Mouse (Mus musculus) stomach, embryonic 14.5 days (tissue): ENCODE measurements around the gene Cep295. TPM values are rescaled to one million over a fixed set of nuclear protein-coding genes. Genes with fewer than 3 reads are reported as not detected.

ENCODE experiments used
- ATAC-seq: fragments of 200-750 bp; cut with Nextera tagmentation; 2 replicates; pipeline ENCODE4 v1.8.0; 2017; ENCODE audit warnings: low read depth, moderate TSS enrichment; ENCODE audit not compliant: insufficient number of reproducible peaks, insufficient read depth, low FRiP score
- H3K27ac ChIP-seq: fragments of 300-500 bp; sonication (generic); 2 replicates; pipeline ENCODE4 v1.5.1; 2014; ENCODE audit warnings: mild to moderate bottlenecking, low read length, moderate library complexity, mixed read lengths
- H3K27me3 ChIP-seq: fragments of 300-500 bp; sonication (generic); 2 replicates; pipeline ENCODE4 v1.6.1; 2014; ENCODE audit warnings: low read length, control low read depth, mixed read lengths; ENCODE audit not compliant: control insufficient read depth, insufficient read depth
- H3K36me3 ChIP-seq: fragments of 300-500 bp; sonication (generic); 2 replicates; pipeline ENCODE4 v1.6.1; 2014; ENCODE audit warnings: mild to moderate bottlenecking, control low read depth, low read length, moderate library complexity, mixed read lengths; ENCODE audit not compliant: control insufficient read depth, insufficient read depth
- H3K4me1 ChIP-seq: fragments of 300-500 bp; sonication (generic); 2 replicates; pipeline ENCODE4 v1.6.1; 2014; ENCODE audit warnings: low read length, control low read depth, mixed read lengths; ENCODE audit not compliant: control insufficient read depth, insufficient read depth
- H3K4me2 ChIP-seq: fragments of 300-500 bp; sonication (generic); replicated peaks from 2 replicates; pipeline ENCODE4 v1.6.1; 2014; ENCODE audit warnings: low read depth, low read length, control low read depth
- H3K4me3 ChIP-seq: fragments of 300-500 bp; sonication (generic); 2 replicates; pipeline ENCODE4 v1.5.1; 2014; ENCODE audit warnings: low read depth, low read length, control low read depth
- H3K9ac ChIP-seq: fragments of 300-500 bp; sonication (generic); replicated peaks from 2 replicates; pipeline ENCODE4 v1.6.1; 2014; ENCODE audit warnings: low read depth, mild to moderate bottlenecking, control low read depth, low read length, moderate library complexity, mixed read lengths
- H3K9me3 ChIP-seq: fragments of 300-500 bp; sonication (generic); 2 replicates; pipeline ENCODE4 v1.6.1; 2016; ENCODE audit warnings: low read depth, low read length, control low read depth; ENCODE audit not compliant: control insufficient read depth
- WGBS: fragments of 180-500 bp; shearing (Covaris S2); extraction: QIAGEN DNeasy Blood & Tissue Kit; methylation state at CpG from one replicate; pipeline ENCODE4 v1.1.7; 2014; 5-methylcytosine and 5-hydroxymethylcytosine counted together
- polyA plus RNA-seq: library from polyadenylated mRNA; unstranded; fragments of >200 nt; fragmentation: Nextera tagmentation; extraction: Ambion mirVana; gene quantifications from 2 replicates; pipeline ENCODE4 v1.2.1, GENCODE M21; 2014

Gene Cep295
- 25.6 and 26.6 TPM in 2 replicates for polyA plus RNA-seq

DNA sequence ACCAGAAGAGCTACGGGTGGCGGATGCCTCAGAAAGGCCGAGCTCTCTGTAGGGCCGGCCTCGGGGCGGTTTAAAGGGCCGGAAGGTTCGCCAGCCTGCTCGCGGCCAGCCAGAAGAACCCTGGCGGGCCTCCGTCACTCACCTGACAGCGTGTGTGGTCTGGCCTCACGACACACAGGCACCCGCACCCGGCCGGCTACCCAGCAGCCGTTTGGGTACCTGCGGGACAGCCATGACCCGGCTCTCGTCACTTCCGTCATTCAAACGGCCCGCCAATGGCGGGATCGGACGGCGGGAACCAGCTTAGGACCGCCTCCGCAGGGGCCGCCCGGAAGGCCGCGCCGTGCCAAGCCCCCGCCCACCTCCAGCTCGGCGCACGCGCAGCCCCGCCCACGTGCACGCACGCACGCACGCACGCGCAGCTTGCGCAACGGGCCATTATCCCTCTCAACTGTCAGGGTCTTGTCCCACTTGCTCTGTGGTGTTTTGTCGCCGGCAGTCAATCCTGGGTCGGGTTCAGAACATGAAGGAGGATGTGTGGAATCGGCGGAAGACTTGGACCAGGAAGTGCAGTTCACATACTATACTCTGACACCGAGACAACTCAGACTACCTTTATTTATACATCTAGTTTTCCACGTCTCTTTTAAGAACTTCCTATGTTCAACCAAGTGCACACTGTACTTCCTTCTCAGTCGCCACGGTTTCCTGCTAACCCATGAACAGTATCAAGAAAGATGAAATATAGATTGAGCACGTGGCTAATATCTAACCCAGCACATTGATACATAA, at the start of gene Cep295:
Gene Cep295, minus strand, starts transcription at position 305 of the 792 bp plus-strand sequence.
- Histone ChIP-seq H3K27me3 (no peaks in the 10 kb centered on the region), H3K36me3 (no peaks in the 10 kb centered on the region), H3K4me2 (peak within 1 kb of the TSS; percentile 53), H3K4me3 (peak within 1 kb of the TSS; percentile 69), H3K9ac (peak within 1 kb of the TSS; percentile 41), H3K9me3 (no peaks in the 10 kb centered on the region), H3K4me1 (0 out of 2 replicates have a peak, but pooled peaks cover 9% of the 10 kb centered on the region), H3K27ac (peak within 1 kb of the TSS; percentile 70; the same call in 1 of the 2 replicates)
- WGBS: 2% methylated on average over 58 of the region's 60 CpGs
- peak; percentile 99 for ATAC-seq

- H3K9ac ChIP-seq: no peak overlapping the region
- H3K27ac ChIP-seq: no peak overlapping the region
- no peak for ATAC-seq
- no peak overlapping the region for H3K4me2 ChIP-seq
- no peaks in the 10 kb centered on the region for H3K27me3 ChIP-seq
- no peaks in the 10 kb centered on the region for H3K9me3 ChIP-seq
- no peaks in the 10 kb centered on the region for H3K36me3 ChIP-seq
- no peak overlapping the region for H3K4me3 ChIP-seq
- no peaks in the 10 kb centered on the region for H3K4me1 ChIP-seq
- WGBS: 60% methylated on average over 4 of the region's 4 CpGs
Observed at GRCm38 (mm10) chr9:15397591-15397990, 40.0 kb upstream of the Cep295 start.

DNA sequence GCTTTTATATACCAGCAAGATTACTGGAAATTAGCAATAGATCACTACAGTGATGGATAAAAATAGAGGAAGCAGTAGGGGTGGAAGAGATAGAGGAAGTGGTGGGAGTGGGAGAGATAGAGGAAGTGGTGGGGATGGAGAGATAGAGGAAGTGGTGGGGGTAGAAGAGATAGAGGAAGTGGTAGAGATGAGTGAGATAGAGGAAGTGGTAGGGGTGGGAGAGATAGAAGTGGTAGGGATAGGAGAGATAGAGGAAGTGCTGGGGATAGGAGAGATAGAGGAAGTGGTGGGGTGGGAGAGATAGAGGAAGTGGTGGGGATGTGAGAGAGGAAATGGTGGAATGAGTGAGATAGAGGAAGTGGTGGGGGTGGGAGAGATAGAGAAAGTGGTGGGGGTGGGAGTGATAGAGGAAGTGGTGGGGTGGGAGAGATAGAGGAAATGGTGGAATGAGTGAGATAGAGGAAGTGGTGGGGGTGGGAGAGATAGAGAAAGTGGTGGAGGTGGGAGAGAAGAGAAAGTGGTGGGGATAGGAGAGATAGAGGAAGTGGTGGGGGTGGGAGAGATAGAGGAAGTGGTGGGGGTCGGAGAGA, 37.9 kb upstream of the Cep295 start:
- no peaks in the 10 kb centered on the region for H3K36me3 ChIP-seq
- WGBS: 87% methylated on average over 1 of the region's 1 CpGs
- H3K4me2 ChIP-seq: no peak overlapping the region
- H3K9me3 ChIP-seq: no peaks in the 10 kb centered on the region
- H3K27ac ChIP-seq: no peak overlapping the region
- no peak overlapping the region for H3K4me3 ChIP-seq
- no peak overlapping the region for H3K9ac ChIP-seq
- ATAC-seq: no peak
- no peaks in the 10 kb centered on the region for H3K27me3 ChIP-seq
- H3K4me1 ChIP-seq: no peaks in the 10 kb centered on the region

DNA sequence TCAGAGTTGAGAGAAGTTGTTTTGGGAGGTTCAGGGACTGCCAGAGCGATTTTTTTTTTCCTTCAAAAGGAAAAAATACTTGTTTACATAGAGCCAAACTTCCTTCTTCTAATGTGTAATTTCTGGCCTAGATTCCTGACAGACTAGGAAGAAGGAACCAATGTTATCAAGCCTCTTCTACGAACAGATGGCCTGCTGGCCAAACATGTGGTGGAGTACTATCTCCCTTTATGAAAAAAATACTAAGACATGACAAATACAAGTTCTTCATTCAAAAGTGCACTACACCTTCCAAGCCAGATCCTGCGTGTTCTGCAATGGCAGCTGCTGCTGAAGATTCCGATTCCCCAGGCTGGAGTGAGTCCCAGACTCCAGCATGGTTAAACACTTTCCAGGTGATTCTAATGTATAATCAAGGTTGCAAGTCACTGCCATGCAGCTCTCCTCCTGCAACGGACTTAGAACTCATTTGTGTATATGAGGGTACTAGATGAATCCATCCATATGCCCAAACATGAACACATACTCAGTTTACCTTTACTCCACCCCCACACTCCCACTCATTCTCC, 29.6 kb upstream of the Cep295 start:
- no peaks in the 10 kb centered on the region for H3K36me3 ChIP-seq
- 73% methylated on average over 5 of the region's 5 CpGs for WGBS
- no peak for ATAC-seq

DNA sequence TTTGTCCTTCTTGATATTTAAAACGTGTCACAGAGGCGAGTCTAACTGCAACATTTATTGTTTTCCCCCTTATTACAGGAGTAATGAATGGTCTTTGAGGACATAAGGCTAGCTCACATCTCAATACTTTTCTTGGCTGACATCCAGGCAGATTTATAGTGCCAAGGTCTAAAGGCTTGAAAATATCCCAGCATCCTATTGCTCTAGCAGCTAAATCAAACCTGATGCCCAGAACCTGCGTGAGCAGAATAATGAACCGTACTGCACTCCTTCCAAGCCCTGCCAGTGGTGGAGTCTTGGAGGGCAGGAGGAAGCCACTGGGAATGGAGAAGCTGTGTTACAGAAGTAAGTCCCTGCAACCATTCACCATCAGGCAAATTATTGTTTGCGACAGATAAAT, 26.7 kb upstream of the Cep295 start:
- Histone ChIP-seq H3K9me3 (no peaks in the 10 kb centered on the region), H3K4me3 (no peak overlapping the region), H3K36me3 (no peaks in the 10 kb centered on the region), H3K4me2 (no peak overlapping the region), H3K9ac (no peak overlapping the region), H3K27ac (no peak overlapping the region), H3K4me1 (no peaks in the 10 kb centered on the region), H3K27me3 (no peaks in the 10 kb centered on the region)
- 76% methylated on average over 5 of the region's 5 CpGs for WGBS
- no peak for ATAC-seq

More for the DNA sequence above, 29.6 kb upstream of the Cep295 start:
- Histone ChIP-seq H3K9ac (no peak overlapping the region), H3K27me3 (no peaks in the 10 kb centered on the region), H3K27ac (no peak overlapping the region), H3K9me3 (no peaks in the 10 kb centered on the region), H3K4me1 (no peaks in the 10 kb centered on the region), H3K4me3 (no peak overlapping the region), H3K4me2 (no peak overlapping the region)

DNA sequence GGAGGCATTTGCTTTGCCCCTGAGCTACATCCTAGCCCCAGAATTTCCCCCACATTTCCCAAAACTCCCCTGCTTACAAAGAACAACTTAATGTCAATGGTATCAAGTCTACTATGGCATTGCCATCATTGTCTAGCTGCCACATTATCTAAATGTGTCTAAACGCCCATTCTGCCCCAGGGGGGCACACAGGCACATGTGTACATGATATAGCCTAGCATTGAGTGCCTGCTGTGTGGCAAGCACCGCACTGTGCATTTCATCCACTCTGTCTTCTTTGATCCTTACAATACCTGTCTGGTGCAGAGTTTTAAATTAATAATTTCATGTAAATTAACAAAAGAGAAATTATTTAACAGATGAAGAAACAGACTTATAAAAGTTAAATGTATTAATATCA, 8.7 kb upstream of the Cep295 start:
- Histone ChIP-seq H3K4me1 (no peaks in the 10 kb centered on the region), H3K9me3 (no peaks in the 10 kb centered on the region), H3K27me3 (no peaks in the 10 kb centered on the region), H3K4me3 (no peak overlapping the region), H3K4me2 (no peak overlapping the region), H3K9ac (no peak overlapping the region), H3K27ac (no peak overlapping the region), H3K36me3 (no peaks in the 10 kb centered on the region)
- 66% methylated on average over 2 of the region's 2 CpGs for WGBS
- ATAC-seq: no peak

DNA sequence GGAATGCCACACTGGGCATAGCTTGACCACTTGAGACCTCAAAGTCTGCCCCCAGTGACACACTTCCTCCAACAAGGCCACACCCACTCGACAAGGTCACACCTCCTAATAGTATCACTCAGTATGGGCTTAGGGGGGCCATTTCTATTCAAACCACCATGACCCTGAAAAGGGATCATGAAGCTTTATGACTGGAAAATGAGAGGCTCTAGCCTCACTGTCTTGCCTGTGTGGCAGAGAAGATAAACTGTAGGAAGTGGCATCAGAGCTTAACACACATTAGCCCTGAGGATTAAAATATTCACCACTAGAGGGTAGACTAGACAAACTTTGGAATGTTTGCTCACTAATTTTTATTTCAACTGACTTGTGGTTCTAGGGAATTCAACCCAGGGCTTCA, 8.3 kb upstream of the Cep295 start:
- Histone ChIP-seq H3K27me3 (no peaks in the 10 kb centered on the region), H3K4me3 (no peak overlapping the region), H3K4me2 (no peak overlapping the region), H3K27ac (no peak overlapping the region), H3K9me3 (no peaks in the 10 kb centered on the region), H3K9ac (no peak overlapping the region), H3K4me1 (no peaks in the 10 kb centered on the region), H3K36me3 (no peaks in the 10 kb centered on the region)
- WGBS: 88% methylated on average over 1 of the region's 1 CpGs
- ATAC-seq: no peak

- H3K27ac ChIP-seq: no peak overlapping the region
- H3K4me1 ChIP-seq: no peaks in the 10 kb centered on the region
- no peak overlapping the region for H3K4me2 ChIP-seq
- WGBS: 85% methylated on average over 1 of the region's 1 CpGs
- no peak overlapping the region for H3K9ac ChIP-seq
- no peak overlapping the region for H3K4me3 ChIP-seq
- H3K36me3 ChIP-seq: no peaks in the 10 kb centered on the region
- no peaks in the 10 kb centered on the region for H3K27me3 ChIP-seq
- H3K9me3 ChIP-seq: no peaks in the 10 kb centered on the region
- ATAC-seq: no peak
Observed at GRCm38 (mm10) chr9:15364843-15365242, 7.3 kb upstream of the Cep295 start.
